Mouse (Mus musculus): ENCODE data around the gene Smpdl3b. TPM values are rescaled to one million over a fixed set of nuclear protein-coding genes. Genes with fewer than 3 reads are reported as not detected.

Smpdl3b gene
- polyA plus RNA-seq, 1 experiment: not detected

DNA sequence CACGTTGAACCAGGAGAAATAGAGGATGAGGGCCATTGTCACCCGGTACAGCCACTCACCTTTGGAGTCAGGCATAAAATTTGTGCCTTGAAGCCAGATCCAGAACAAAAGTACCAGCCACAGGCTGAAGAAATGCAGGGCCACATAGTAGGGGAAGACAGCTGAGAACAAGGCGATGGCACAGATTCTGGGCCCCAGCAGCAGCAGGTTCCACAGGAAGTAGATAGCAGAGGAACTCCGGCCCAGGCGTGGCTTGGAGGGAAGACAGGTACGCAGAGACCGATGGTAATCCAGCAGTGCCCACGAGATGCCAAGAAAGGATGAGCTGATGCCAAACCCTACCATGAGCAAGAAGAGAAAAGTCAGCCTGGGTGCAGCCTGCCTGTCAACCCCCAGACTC, 28.8 kb downstream of the Smpdl3b start:
- Histone ChIP-seq H3K27ac (ENCODE audit: insufficient read depth, low read depth, low read length) (no peak overlapping the region), H3K4me1 (ENCODE audit: control insufficient read depth, insufficient read depth, low read length) (peaks cover 7% of the 10 kb centered on the region), H3K4me3 (ENCODE audit: insufficient read depth, low read depth, low read length) (no peak overlapping the region)
- WGBS: 91% methylated on average over 8 of the region's 8 CpGs
- TF ChIP-seq POLR2A (IDR thresholded peaks at IDR 0.05; ENCODE audit: insufficient read depth, low read depth, low read length) (no peak), CTCF (IDR thresholded peaks at IDR 0.05; ENCODE audit: insufficient read depth, low read depth, low read length) (no peak)

DNA sequence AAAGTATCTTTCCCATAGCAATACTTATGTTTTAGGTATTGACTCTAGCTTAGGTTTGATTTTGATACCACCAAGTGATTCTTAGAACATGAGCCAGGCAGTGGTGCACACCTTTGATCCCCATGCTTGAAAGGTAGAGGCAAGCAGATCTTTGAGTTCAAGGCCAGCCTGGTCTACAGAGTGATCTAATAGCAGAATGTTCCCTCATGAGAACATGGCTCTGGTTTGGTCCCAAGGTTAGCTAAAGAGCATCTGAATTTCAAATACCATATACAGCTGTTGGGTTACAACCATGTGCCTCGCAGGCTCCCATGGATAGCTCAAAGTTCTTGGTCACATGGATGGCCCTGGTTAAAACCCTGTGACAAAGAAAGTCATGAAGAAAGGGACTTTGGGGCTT, 38.8 kb downstream of the Smpdl3b start:
- no peak for TF ChIP-seq POLR2A (IDR thresholded peaks at IDR 0.05; ENCODE audit: insufficient read depth, low read depth, low read length)
- Histone ChIP-seq H3K4me1 (ENCODE audit: control insufficient read depth, insufficient read depth, low read length) (no peaks in the 10 kb centered on the region), H3K4me3 (ENCODE audit: insufficient read depth, low read depth, low read length) (no peak overlapping the region), H3K27ac (ENCODE audit: insufficient read depth, low read depth, low read length) (no peak overlapping the region)
- WGBS: 89% methylated on average over 1 of the region's 1 CpGs

DNA sequence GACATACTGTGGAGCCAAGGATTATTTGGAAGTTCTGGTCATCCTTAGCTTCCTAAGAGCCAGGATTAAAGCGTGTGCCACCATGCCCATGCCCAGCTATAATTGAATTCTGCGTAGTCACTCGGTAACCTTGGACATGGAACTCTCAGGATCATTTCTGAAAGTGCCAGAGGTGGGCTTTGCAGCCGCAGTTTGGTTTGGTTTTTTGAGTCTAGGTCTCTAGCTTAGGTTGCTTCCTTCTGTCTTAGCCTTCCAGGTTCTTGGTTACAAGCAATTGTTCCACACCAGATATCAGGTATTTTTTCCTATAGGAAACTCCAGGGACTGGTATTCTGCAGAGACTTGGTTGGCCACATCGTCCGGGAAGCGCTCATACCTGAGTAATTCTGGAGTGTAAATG, 43.9 kb downstream of the Smpdl3b start:
- WGBS: 96% methylated on average over 7 of the region's 7 CpGs
- TF ChIP-seq CTCF (IDR thresholded peaks at IDR 0.05; ENCODE audit: insufficient read depth, low read depth, low read length) (no peak), POLR2A (IDR thresholded peaks at IDR 0.05; ENCODE audit: insufficient read depth, low read depth, low read length) (no peak)
- no peak overlapping the region for H3K27ac ChIP-seq (ENCODE audit: insufficient read depth, low read depth, low read length)

DNA sequence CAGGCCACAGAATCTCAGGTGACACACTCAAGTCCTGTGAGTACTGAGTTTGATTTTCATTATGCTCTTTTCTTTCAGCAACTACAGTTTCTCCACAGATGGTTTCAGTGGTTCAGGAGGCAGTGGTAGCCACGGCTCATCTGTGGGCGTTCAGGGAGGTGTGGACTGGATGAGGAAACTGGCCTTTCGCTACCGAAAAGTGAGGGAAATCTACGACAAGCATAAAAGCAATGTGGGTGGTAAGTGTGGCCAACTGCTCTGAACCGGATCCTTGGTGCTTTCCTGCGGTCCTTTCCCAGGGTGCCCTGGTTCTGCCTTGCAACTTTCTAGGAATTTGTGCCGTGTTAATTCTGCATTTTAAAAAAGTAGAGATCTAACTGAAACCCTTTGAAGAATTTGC, 50.2 kb downstream of the Smpdl3b start:
- WGBS: 93% methylated on average over 8 of the region's 8 CpGs
- H3K27ac ChIP-seq (ENCODE audit: insufficient read depth, low read depth, low read length): no peak overlapping the region
- no peak overlapping the region for H3K4me3 ChIP-seq (ENCODE audit: insufficient read depth, low read depth, low read length)
- H3K4me1 ChIP-seq (ENCODE audit: control insufficient read depth, insufficient read depth, low read length): no peaks in the 10 kb centered on the region
- TF ChIP-seq CTCF (IDR thresholded peaks at IDR 0.05; ENCODE audit: insufficient read depth, low read depth, low read length): no peak
- TF ChIP-seq POLR2A (IDR thresholded peaks at IDR 0.05; ENCODE audit: insufficient read depth, low read depth, low read length): no peak

More for the DNA sequence above, 43.9 kb downstream of the Smpdl3b start:
- Histone ChIP-seq H3K4me1 (ENCODE audit: control insufficient read depth, insufficient read depth, low read length) (no peaks in the 10 kb centered on the region), H3K4me3 (ENCODE audit: insufficient read depth, low read depth, low read length) (no peak overlapping the region)

DNA sequence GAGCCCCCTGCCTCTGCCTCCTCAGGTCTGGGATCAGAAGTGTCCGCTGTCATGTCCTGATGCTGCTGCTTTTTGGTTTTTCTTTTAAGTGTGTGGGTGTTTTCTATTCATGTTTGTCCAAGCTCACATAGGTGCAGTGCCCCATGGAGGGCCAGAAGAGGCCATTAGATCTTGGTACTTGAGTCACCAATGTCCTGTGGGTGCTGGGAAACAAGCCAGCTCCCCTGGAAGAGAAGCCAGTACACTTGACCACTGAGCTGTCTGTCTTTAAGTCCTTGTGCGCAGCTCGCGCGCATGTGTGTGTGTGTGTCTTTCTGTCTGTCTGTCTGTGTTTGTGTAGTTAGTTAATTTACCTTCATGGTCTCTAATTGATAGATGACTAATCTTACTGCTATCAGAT, 55.0 kb downstream of the Smpdl3b start:
- no peaks in the 10 kb centered on the region for H3K4me1 ChIP-seq (ENCODE audit: control insufficient read depth, insufficient read depth, low read length)
- TF ChIP-seq POLR2A (IDR thresholded peaks at IDR 0.05; ENCODE audit: insufficient read depth, low read depth, low read length) (no peak), CTCF (IDR thresholded peaks at IDR 0.05; ENCODE audit: insufficient read depth, low read depth, low read length) (no peak)
- H3K27ac ChIP-seq (ENCODE audit: insufficient read depth, low read depth, low read length): no peak overlapping the region
- WGBS: 99% methylated on average over 5 of the region's 5 CpGs
- no peak overlapping the region for H3K4me3 ChIP-seq (ENCODE audit: insufficient read depth, low read depth, low read length)

DNA sequence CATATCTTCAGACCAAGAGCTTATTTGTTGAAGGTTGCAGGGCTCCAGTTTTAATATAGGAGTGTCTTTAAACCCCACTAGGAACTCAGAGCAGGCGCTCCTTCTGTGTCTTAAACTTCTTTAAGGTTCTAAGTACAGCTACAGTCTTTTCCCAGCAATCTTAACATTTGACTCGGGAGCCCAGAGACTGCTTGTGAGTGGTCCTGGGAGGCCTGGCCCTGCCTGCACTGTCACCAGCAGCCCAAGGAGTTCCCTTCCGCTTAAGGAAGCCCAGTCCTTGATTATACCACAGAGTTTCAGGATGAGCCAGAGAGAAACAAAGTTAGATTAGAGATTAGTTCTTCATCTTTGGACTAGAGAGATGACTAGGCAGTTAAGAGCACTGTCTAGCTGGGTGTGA, 63.7 kb downstream of the Smpdl3b start:
- TF ChIP-seq CTCF (IDR thresholded peaks at IDR 0.05; ENCODE audit: insufficient read depth, low read depth, low read length): no peak
- TF ChIP-seq POLR2A (IDR thresholded peaks at IDR 0.05; ENCODE audit: insufficient read depth, low read depth, low read length): no peak
- Histone ChIP-seq H3K4me3 (ENCODE audit: insufficient read depth, low read depth, low read length) (no peak overlapping the region), H3K4me1 (ENCODE audit: control insufficient read depth, insufficient read depth, low read length) (no peaks in the 10 kb centered on the region), H3K27ac (ENCODE audit: insufficient read depth, low read depth, low read length) (no peak overlapping the region)
- WGBS: 92% methylated on average over 3 of the region's 3 CpGs

DNA sequence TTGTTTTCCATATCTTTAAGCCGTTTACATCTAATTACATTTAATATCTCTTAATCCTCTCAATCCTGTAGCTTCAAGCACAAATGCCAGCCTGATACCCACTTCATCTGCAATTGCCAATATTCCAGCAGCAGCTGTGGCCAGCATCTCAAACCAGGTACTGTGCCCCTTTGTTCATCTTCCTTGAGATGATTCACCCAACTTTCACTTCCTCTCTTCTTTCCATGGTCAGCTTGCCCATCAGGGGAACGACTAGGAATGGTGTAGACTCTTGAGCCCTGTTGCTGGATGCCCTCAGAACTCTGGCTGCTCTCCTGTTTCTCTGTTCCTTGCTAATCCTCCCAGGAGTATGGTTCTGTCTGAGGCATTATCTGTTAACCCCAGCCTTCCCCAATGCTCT, 67.4 kb downstream of the Smpdl3b start:
- Histone ChIP-seq H3K4me3 (ENCODE audit: insufficient read depth, low read depth, low read length) (no peak overlapping the region), H3K27ac (ENCODE audit: insufficient read depth, low read depth, low read length) (no peak overlapping the region), H3K4me1 (ENCODE audit: control insufficient read depth, insufficient read depth, low read length) (no peaks in the 10 kb centered on the region)
- TF ChIP-seq POLR2A (IDR thresholded peaks at IDR 0.05; ENCODE audit: insufficient read depth, low read depth, low read length) (no peak), CTCF (IDR thresholded peaks at IDR 0.05; ENCODE audit: insufficient read depth, low read depth, low read length) (no peak)
- WGBS: 68% methylated on average over 2 of the region's 2 CpGs

Other genes starting within 250 kb of the Smpdl3b start
- not detected in 2 replicates for gene Sesn2, start 246.8 kb downstream of the Smpdl3b start, polyA plus RNA-seq (2012; ENCODE audit: insufficient read depth, insufficient read length, low replicate concordance, missing spikeins)
- not detected in 2 replicates for gene Atpif1, start 223.6 kb downstream of the Smpdl3b start, polyA plus RNA-seq (2012; ENCODE audit: insufficient read depth, insufficient read length, low replicate concordance, missing spikeins)
- gene Dnajc8, start 221.7 kb downstream of the Smpdl3b start, polyA plus RNA-seq (2012; ENCODE audit: insufficient read depth, insufficient read length, low replicate concordance, missing spikeins): 577 TPM in 1 of 2 replicates, not detected in the other
- gene Ptafr, start 193.2 kb downstream of the Smpdl3b start, polyA plus RNA-seq (2012; ENCODE audit: insufficient read depth, insufficient read length, low replicate concordance, missing spikeins): not detected in 2 replicates
- not detected in 2 replicates for gene Eya3, start 118.3 kb downstream of the Smpdl3b start, polyA plus RNA-seq (2012; ENCODE audit: insufficient read depth, insufficient read length, low replicate concordance, missing spikeins)
- gene Xkr8, start 24.7 kb downstream of the Smpdl3b start, polyA plus RNA-seq (2012; ENCODE audit: insufficient read depth, insufficient read length, low replicate concordance, missing spikeins): not detected in 2 replicates
- not detected in 2 replicates for gene Rpa2, start 11.1 kb upstream of the Smpdl3b start, polyA plus RNA-seq (2012; ENCODE audit: insufficient read depth, insufficient read length, low replicate concordance, missing spikeins)
- not detected in 2 replicates for gene Themis2, start 39.1 kb upstream of the Smpdl3b start, polyA plus RNA-seq (2012; ENCODE audit: insufficient read depth, insufficient read length, low replicate concordance, missing spikeins)
- gene Ppp1r8, start 85.9 kb upstream of the Smpdl3b start, polyA plus RNA-seq (2012; ENCODE audit: insufficient read depth, insufficient read length, low replicate concordance, missing spikeins): not detected in 2 replicates
- gene Stx12, start 127.3 kb upstream of the Smpdl3b start, polyA plus RNA-seq (2012; ENCODE audit: insufficient read depth, insufficient read length, low replicate concordance, missing spikeins): not detected in 2 replicates
- not detected in 2 replicates for gene Fam76a, start 165.3 kb upstream of the Smpdl3b start, polyA plus RNA-seq (2012; ENCODE audit: insufficient read depth, insufficient read length, low replicate concordance, missing spikeins)
- gene Fgr, start 216.8 kb upstream of the Smpdl3b start, polyA plus RNA-seq (2012; ENCODE audit: insufficient read depth, insufficient read length, low replicate concordance, missing spikeins): not detected in 2 replicates